Mouse (Mus musculus): ENCODE results near the gene Gm49416. TPM values are rescaled to one million over a fixed set of nuclear protein-coding genes. Genes with fewer than 3 reads are reported as not detected.
"Not testable (repeated sequence)": the region's sequence is repeated elsewhere in the genome, so short reads cannot be mapped to it uniquely, and the experiment has no call there.

Gm49416 gene
- polyA plus RNA-seq, 1 experiment from 2014 or later: not detected

DNA sequence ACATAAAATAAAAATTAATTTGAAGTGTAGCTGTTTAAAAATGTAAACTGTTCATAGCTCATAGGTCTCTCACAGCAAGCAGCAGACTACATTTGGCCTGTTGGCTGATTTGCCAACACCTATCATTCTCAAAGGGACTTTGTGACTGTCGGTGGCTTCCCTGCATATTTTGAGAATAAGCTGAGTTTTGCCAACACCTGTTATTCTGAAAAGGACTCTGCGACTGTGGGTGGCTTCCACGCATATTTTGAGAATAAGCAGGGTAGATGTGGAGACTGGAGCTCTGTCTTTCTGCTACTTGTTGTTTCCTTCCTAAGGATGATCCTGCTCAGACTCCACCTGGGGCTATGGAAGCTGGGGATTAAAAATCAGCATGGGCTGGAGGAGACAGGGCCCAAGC, 35.6 kb upstream of the Gm49416 start:
- Histone ChIP-seq H3K4me1 (peaks cover 7% of the 10 kb centered on the region; the same call in 1 of the 2 replicates), H3K27me3 (ENCODE audit: low read depth, poor library complexity, severe bottlenecking) (no peaks in the 10 kb centered on the region), H3K27ac (replicated peaks) (no peak overlapping the region), H3K9me3 (replicated peaks) (no peaks in the 10 kb centered on the region), H3K4me3 (no peak overlapping the region), H3K36me3 (peaks cover 5% of the 10 kb centered on the region)
- WGBS: 85% methylated on average over 3 of the region's 3 CpGs
- DNase-seq (ENCODE audit: low spot score): no peak

DNA sequence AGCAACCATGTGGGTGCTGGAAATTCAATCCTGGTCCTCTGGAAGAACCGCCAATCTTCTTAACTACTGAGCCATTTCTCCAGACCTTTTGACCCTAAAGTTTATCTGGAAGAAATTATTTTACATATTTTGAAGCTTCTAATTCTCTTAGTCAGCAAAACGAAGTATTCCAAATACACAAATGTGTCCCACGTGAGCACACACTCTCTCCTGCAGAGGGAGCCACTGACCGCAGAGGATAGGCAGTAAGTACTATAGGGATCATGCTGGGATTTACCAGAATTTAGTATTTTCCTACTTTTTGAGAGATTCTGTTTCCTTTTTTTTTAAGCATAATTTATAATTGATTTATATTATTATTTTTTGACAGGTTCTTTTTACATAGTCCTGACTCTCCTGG, 31.0 kb upstream of the Gm49416 start:
- no peak overlapping the region for H3K27ac ChIP-seq (replicated peaks)
- H3K27me3 ChIP-seq (ENCODE audit: low read depth, poor library complexity, severe bottlenecking): no peaks in the 10 kb centered on the region
- WGBS: 46% methylated on average over 4 of the region's 4 CpGs
- H3K4me3 ChIP-seq: no peak overlapping the region
- no peaks in the 10 kb centered on the region for H3K36me3 ChIP-seq
- DNase-seq (ENCODE audit: low spot score): no peak
- no peaks in the 10 kb centered on the region for H3K9me3 ChIP-seq (replicated peaks)
- H3K4me1 ChIP-seq: no peaks in the 10 kb centered on the region

DNA sequence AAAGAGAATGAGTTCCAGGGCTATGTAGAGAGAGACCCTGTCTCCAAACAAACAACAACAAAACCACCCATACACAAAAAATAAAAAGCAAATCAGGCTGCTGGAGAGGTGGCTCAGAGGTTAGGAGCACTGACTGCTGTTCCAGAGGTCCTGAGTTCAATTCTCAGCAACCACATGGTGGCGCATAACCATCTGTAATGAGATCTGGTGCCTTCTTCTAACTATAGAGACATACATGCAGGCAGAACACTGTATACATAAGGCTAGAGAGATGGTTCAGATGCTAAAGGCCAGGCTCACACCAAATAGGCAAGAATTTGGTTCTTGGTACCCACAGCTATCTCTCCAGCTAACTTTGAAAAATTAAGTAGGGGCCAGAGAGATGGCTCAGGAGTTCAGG, 29.7 kb upstream of the Gm49416 start:
- no peaks in the 10 kb centered on the region for H3K36me3 ChIP-seq
- WGBS: 25% methylated on average over 1 of the region's 1 CpGs
- H3K9me3 ChIP-seq (replicated peaks): no peaks in the 10 kb centered on the region
- no peaks in the 10 kb centered on the region for H3K4me1 ChIP-seq
- H3K4me3 ChIP-seq: no peak overlapping the region
- H3K27ac ChIP-seq (replicated peaks): no peak overlapping the region
- no peak for DNase-seq (ENCODE audit: low spot score)
- no peaks in the 10 kb centered on the region for H3K27me3 ChIP-seq (ENCODE audit: low read depth, poor library complexity, severe bottlenecking)

DNA sequence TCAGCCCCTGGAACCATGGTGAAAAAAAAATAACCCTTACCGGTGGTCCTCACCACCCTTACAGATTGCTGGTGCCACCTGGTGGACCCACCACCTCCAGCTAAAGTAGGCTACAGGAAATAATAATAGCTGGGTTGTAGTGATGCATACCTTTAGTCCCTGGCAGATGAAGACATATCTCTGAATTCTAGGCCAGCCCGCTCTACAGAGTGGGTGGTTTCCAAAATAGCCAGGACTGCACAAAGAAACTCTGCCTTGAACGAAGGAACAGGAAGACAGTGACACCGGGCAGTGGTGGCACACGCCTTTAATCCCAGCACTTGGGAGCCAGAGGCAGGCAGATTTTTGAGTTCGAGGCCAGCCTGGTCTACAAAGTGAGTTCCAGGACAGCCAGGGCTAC, 24.5 kb upstream of the Gm49416 start:
- Histone ChIP-seq H3K27ac (replicated peaks) (no peak overlapping the region), H3K27me3 (ENCODE audit: low read depth, poor library complexity, severe bottlenecking) (no peaks in the 10 kb centered on the region), H3K9me3 (replicated peaks) (no peaks in the 10 kb centered on the region), H3K4me1 (no peaks in the 10 kb centered on the region), H3K36me3 (no peaks in the 10 kb centered on the region), H3K4me3 (no peak overlapping the region)
- 85% methylated on average over 6 of the region's 6 CpGs for WGBS
- no peak for DNase-seq (ENCODE audit: low spot score)

DNA sequence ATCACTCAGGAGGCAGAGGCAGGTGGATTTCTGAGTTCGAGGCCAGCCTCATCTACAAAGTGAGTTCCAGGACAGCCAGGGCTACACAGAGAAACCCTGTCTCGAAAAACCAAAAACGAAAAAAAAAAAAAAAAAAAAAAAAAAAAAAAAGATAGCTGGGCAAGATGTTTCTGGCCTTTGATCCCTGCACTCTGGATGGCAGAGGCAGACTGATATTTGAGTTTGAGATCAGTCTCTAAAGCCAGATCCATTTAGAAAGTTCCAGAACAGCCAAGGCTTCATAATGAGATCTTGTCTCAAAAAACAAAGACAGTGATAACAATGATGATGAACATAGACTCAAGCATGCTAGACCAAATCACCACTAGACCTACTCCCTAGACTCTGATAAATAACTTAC, 18.3 kb upstream of the Gm49416 start:
- peaks cover 25% of the 10 kb centered on the region for H3K36me3 ChIP-seq
- H3K27ac ChIP-seq (replicated peaks); H3K9me3 ChIP-seq (replicated peaks); DNase-seq (ENCODE audit: low spot score); H3K27me3 ChIP-seq (ENCODE audit: low read depth, poor library complexity, severe bottlenecking); H3K4me3 ChIP-seq: not testable (repeated sequence)
- peaks cover 13% of the 10 kb centered on the region for H3K4me1 ChIP-seq
- WGBS: 75% methylated on average over 3 of the region's 3 CpGs

DNA sequence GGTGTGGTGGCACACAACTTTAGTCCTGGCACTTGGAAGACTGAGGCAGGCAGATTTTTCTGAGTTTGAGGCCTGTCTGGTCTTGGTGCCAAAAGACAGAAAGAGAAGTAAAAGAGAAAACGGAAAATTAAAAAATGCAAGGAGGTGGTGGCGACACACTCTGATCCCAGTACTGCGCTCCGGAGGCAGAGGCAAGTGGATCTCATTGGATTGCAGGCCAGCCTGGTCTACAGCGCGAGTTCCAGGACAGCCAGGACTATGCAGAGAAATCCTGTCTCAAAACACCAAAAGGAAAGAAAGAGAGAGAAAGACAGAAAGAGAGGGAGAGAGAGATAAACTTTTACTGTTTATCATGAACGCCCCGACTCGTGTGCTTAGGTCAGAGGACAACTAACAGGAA, 17.9 kb upstream of the Gm49416 start:
- no peaks in the 10 kb centered on the region for H3K9me3 ChIP-seq (replicated peaks)
- peak overlapping the region; percentile 92 for H3K27ac ChIP-seq (replicated peaks)
- H3K36me3 ChIP-seq: peaks cover 30% of the 10 kb centered on the region
- no peaks in the 10 kb centered on the region for H3K27me3 ChIP-seq (ENCODE audit: low read depth, poor library complexity, severe bottlenecking)
- DNase-seq (ENCODE audit: low spot score): no peak
- H3K4me1 ChIP-seq: peaks cover 13% of the 10 kb centered on the region
- WGBS: 67% methylated on average over 9 of the region's 9 CpGs
- peak overlapping the region; percentile 91 for H3K4me3 ChIP-seq

DNA sequence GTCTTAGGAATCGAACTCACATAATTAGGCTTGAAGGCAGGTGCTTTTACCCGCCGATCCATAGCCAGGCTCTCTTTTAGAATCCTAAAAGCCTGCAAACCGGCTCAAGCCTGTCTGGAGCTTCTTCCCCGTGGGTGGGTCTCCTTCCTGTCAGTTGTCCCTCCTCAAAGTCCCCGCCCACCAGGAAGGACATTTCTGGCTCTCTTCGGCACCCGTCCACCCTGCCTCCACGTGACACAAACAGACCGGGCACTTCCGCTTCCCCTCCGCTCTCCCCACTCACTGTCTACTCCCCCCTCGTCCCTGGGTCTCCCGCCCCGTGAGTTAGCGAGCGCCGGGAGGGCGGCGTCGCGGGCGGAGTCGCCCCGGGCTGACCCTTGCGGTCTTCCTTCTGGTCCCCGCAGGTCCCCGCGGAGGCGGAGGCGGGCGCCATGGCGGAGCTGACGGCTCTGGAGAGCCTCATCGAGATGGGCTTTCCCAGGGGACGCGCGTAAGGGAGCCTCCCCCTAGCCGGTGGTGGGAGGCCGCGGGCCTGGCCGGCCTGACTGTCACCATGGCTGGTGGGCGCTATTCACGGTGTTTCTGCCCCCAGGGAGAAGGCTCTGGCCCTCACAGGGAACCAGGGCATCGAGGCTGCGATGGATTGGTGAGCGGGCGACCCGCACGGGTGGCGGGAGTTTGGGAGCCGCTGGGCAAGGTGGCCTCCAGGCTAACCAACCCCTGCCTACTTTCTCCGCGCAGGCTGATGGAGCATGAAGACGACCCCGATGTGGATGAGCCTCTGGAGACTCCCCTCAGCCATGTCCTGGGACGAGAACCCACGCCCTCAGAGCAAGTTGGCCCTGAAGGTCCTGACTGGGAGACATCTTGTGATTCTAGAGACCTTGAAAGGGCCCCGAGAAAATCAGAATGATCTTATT, 17.2 kb upstream of the Gm49416 start, which contains the start of gene Ubxn1:
Ubxn1 (plus strand) TSS at position 230 of the 920 bp plus-strand sequence.
- Histone ChIP-seq H3K36me3 (peaks cover 37% of the 10 kb centered on the region), H3K9me3 (replicated peaks) (no peaks in the 10 kb centered on the region), H3K4me1 (peaks cover 13% of the 10 kb centered on the region), H3K4me3 (peak within 1 kb of the TSS; percentile 91), H3K27me3 (ENCODE audit: low read depth, poor library complexity, severe bottlenecking) (no peaks in the 10 kb centered on the region), H3K27ac (replicated peaks) (peak within 1 kb of the TSS; percentile 92)
- peak; percentile 96 for DNase-seq (ENCODE audit: low spot score)
- WGBS: 2% methylated on average over 59 of the region's 59 CpGs

DNA sequence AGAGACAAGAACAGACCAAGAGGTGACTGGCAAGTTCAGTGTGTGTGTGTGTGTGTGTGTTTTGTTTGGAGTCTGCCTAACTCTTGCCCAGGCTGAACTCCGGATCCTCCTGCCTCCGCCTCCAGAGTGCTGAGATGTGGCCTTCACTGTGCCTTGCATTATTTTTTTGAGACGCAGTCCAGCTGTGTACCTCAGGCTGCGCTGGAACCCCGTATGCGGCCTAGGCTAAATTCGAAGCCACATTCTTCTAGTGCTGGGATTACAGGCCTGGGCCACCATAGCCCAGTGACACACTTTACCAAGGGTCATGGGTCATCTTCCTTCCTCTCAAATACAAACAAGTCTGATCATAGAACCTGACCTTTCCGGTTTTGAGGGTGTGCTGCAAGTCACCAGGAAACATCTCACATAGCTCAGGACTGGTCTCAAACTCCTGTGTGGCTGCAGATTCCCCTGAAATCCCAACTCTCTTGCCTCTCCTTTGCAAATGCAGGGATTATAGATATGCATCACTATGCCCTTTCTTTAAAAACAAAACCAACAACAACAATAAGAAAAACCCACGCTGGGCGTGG, 16.4 kb upstream of the Gm49416 start:
- Histone ChIP-seq H3K27ac (replicated peaks) (peak overlapping the region; percentile 92), H3K36me3 (peaks cover 44% of the 10 kb centered on the region), H3K27me3 (ENCODE audit: low read depth, poor library complexity, severe bottlenecking) (no peaks in the 10 kb centered on the region), H3K4me1 (peaks cover 13% of the 10 kb centered on the region), H3K4me3 (peak overlapping the region; percentile 91), H3K9me3 (replicated peaks) (no peaks in the 10 kb centered on the region)
- no peak for DNase-seq (ENCODE audit: low spot score)
- 78% methylated on average over 10 of the region's 10 CpGs for WGBS

DNA sequence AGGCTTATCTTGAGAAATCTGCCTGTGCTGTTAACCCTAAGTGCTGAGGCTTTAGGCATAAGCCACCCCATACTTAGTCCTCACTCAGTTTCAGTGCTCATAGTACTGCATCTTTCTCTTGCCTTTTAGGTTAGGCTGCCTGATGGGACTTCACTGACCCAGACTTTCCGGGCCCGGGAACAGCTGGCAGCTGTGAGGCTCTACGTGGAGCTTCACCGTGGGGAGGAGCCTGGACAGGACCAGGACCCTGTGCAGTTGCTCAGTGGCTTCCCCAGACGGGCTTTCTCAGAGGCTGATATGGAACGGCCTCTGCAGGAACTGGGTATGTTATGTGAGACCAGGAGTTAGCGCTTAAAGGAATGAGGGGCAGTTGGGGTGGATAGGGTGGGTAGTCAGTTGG, 13.7 kb upstream of the Gm49416 start:
- Histone ChIP-seq H3K4me3 (no peak overlapping the region), H3K4me1 (peaks cover 21% of the 10 kb centered on the region), H3K27ac (replicated peaks) (no peak overlapping the region), H3K27me3 (ENCODE audit: low read depth, poor library complexity, severe bottlenecking) (no peaks in the 10 kb centered on the region), H3K9me3 (replicated peaks) (no peaks in the 10 kb centered on the region), H3K36me3 (peaks cover 65% of the 10 kb centered on the region)
- 94% methylated on average over 7 of the region's 7 CpGs for WGBS
- no peak for DNase-seq (ENCODE audit: low spot score)

DNA sequence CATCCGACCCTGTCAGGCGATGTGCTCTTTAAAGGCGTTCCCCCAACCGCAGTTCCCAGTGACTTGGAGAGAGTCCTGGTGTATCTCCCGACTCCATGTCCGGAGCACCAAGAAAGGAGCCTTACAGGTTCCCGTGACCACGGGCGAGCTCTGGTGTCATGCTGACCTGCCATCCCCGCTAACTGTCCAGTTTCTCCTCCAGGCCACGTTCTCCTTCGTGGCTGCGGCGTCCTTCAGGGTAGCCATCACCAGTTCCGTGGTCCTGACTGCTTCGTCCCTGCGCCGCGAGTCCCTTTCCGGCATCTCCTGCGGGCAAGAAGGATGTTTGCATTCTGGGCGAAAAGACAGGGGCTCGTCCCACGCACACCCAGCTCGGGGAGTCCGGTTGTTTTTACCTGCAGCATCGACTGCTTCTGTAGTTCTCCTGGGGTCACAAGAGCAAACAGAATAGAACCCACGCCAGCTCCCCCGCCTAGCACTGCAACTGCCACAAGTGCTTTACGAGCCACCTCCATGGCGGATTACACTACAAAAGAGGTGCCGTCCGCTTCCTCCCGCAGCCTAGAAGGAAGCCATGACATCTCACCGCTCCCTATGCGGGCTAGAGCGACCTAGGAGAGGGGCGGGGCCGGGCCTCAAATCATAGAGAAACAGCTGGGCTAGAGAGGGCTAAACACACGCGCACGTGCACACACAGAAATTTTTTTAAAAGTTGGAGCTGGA, 8.3 kb upstream of the Gm49416 start, which contains the start of gene Uqcc3:
Uqcc3 (minus strand) TSS at position 613 of the 723 bp plus-strand sequence.
- DNase-seq (ENCODE audit: low spot score): peak; percentile 83

DNA sequence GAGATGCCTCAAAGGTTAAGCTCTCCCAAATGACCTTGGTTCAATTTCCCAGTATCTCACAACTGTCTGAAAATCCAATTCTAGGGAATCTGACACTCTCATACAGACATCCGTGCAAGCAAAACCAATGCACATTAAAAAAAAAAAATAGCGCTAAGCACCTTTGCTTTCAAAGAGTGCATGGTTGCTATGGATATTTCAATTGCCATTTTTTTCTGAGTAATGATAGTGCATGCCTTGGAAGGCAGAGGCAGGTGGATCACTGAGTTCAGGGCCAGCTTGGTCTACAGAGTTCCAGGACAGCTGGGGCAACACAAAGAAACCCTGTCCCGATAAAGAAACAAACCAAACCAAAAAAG, 7.7 kb upstream of the Gm49416 start:
- peak overlapping the region; percentile 89 for H3K27ac ChIP-seq (replicated peaks)
- peaks cover 15% of the 10 kb centered on the region for H3K4me1 ChIP-seq
- no peaks in the 10 kb centered on the region for H3K27me3 ChIP-seq (ENCODE audit: low read depth, poor library complexity, severe bottlenecking)
- peaks cover 33% of the 10 kb centered on the region for H3K36me3 ChIP-seq
- WGBS: 22% methylated on average over 3 of the region's 3 CpGs
- no peaks in the 10 kb centered on the region for H3K9me3 ChIP-seq (replicated peaks)
- H3K4me3 ChIP-seq: peak overlapping the region; percentile 78
- no peak for DNase-seq (ENCODE audit: low spot score)

More for the DNA sequence above, 8.3 kb upstream of the Gm49416 start, which contains the start of gene Uqcc3:
- WGBS: under 1% methylated on average over 42 of the region's 42 CpGs
- H3K4me1 ChIP-seq: peaks cover 15% of the 10 kb centered on the region
- no peaks in the 10 kb centered on the region for H3K9me3 ChIP-seq (replicated peaks)
- peak within 1 kb of the TSS; percentile 89 for H3K27ac ChIP-seq (replicated peaks)
- H3K36me3 ChIP-seq: peaks cover 39% of the 10 kb centered on the region
- peak within 1 kb of the TSS; percentile 78 for H3K4me3 ChIP-seq
- H3K27me3 ChIP-seq (ENCODE audit: low read depth, poor library complexity, severe bottlenecking): no peaks in the 10 kb centered on the region

DNA sequence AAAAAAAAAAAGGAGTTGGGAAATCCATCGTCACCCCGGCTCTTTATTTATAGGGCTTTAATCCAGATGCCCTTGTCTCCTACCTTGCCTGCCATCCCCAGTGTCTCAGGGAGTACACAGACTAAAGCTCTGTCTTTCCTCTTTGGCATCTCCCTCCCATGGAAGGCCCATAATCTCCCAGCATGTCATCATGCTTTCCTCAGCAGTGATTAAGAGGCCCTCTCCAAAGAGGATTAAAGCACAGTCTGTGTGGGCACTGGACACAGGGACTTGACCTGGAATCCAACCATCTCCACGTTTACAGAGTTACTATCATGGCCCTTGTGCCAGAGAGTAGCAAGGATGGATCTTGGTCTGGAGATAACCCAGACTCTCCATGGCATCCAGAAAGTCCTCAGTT, 5.1 kb upstream of the Gm49416 start, which contains the start of the genes Lbhd1 and Gm49403:
Lbhd1 (plus strand) TSS at position 117 of the 400 bp plus-strand sequence.
Gm49403 (plus strand) TSS at position 315 of the 400 bp plus-strand sequence.
- WGBS: 72% methylated on average over 3 of the region's 3 CpGs

More for the DNA sequence above, 5.1 kb upstream of the Gm49416 start, which contains the start of the genes Lbhd1 and Gm49403:
- H3K27ac ChIP-seq (replicated peaks): no peak within 1 kb of the TSS
- no peak within 1 kb of the TSS for H3K4me3 ChIP-seq
- DNase-seq (ENCODE audit: low spot score): no peak
- peaks cover 30% of the 10 kb centered on the region for H3K4me1 ChIP-seq
- H3K36me3 ChIP-seq: 0 out of 2 replicates have a peak, but pooled peaks cover 8% of the 10 kb centered on the region
- no peaks in the 10 kb centered on the region for H3K9me3 ChIP-seq (replicated peaks)
- H3K27me3 ChIP-seq (ENCODE audit: low read depth, poor library complexity, severe bottlenecking): no peaks in the 10 kb centered on the region
